Mouse (Mus musculus) adipocyte (in vitro differentiated cells): ENCODE measurements around the gene Kbtbd6.

Source experiments
- DNase-seq: peaks from one replicate; pipeline ENCODE4 v3.0.0-alpha.2; 2016; ENCODE audit warnings: low spot score

The Kbtbd6 gene

GRCm38 (mm10) chr14:79481339-79482151, 29.9 kb downstream of the Kbtbd6 start, which contains the start of gene Wbp4:
Gene Wbp4, minus strand, starts transcription at chr14:79481520.
- peak; percentile 82 for DNase-seq

GRCm38 (mm10) chr14:79482251-79482661, 30.6 kb downstream of the Kbtbd6 start:
- peak; percentile 73 for DNase-seq

GRCm38 (mm10) chr14:79482747-79483355, 31.2 kb downstream of the Kbtbd6 start:
- no peak for DNase-seq

GRCm38 (mm10) chr14:79483611-79484120, 32.0 kb downstream of the Kbtbd6 start:
- no peak for DNase-seq

- no peak for DNase-seq
These were observed 35.0 kb downstream of the Kbtbd6 start for GRCm38 (mm10) chr14:79486617-79486992.

GRCm38 (mm10) chr14:79486993-79487731, 35.5 kb downstream of the Kbtbd6 start:
- DNase-seq: peak; percentile 48

GRCm38 (mm10) chr14:79488531-79488930, 36.9 kb downstream of the Kbtbd6 start:
- no peak for DNase-seq

- DNase-seq: no peak
These were observed 37.5 kb downstream of the Kbtbd6 start for GRCm38 (mm10) chr14:79489150-79489549.

GRCm38 (mm10) chr14:79490246-79490645, 38.6 kb downstream of the Kbtbd6 start:
- DNase-seq: no peak

GRCm38 (mm10) chr14:79494349-79494748, 42.7 kb downstream of the Kbtbd6 start:
- no peak for DNase-seq

- no peak for DNase-seq
These were observed 47.7 kb downstream of the Kbtbd6 start for GRCm38 (mm10) chr14:79499326-79499725.

- no peak for DNase-seq
These were observed 49.1 kb downstream of the Kbtbd6 start for GRCm38 (mm10) chr14:79500756-79501155.

GRCm38 (mm10) chr14:79503371-79504075, 51.9 kb downstream of the Kbtbd6 start:
- DNase-seq: peak; percentile 66
